Mouse (Mus musculus): ENCODE measurements around the gene Pkp3.

DNA sequence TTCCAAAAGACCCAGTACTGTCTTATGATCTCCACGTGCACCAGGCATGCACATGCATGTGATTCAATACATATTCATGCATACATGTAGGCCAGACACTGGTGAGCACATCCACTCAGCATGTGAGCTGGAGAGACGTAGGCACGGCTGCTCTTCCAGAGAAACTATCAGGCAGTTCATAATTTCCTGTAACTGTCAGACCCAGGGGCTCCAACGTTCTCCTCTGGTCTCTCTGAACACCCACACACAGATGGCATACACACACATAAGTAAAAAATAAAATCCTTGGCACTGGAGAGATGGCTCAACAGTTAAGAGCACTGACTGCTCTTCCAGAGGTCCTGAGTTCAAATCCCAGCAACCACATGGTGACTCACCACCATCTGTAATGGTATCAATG lies 4.2 kb upstream of the Pkp3 start:
- TF ChIP-seq CTCF (IDR thresholded peaks at IDR 0.05; ENCODE audit: insufficient read depth, low read length) (no peak), POLR2A (IDR thresholded peaks at IDR 0.05; ENCODE audit: borderline replicate concordance, extremely low read depth, low read depth, low read length) (no peak)

Data from lung, adult 2 months (tissue).